Mouse (Mus musculus) brain, embryonic 18.5 days (tissue): ENCODE measurements around the gene Dppa4.

Experiments
- DNase-seq: peaks from one replicate; pipeline ENCODE4 v3.0.0-alpha.2; 2012; ENCODE audit warnings: low read depth, low spot score

Dppa4 gene

GRCm38 (mm10) chr16:48323602-48324345 is 40.2 kb downstream of the Dppa4 start:
- no peak for DNase-seq

GRCm38 (mm10) chr16:48326903-48327302 is 43.4 kb downstream of the Dppa4 start:
- DNase-seq = no peak

GRCm38 (mm10) chr16:48328420-48328819 is 44.9 kb downstream of the Dppa4 start:
- DNase-seq = no peak

GRCm38 (mm10) chr16:48331822-48332221 is 48.3 kb downstream of the Dppa4 start:
- no peak for DNase-seq

DNA sequence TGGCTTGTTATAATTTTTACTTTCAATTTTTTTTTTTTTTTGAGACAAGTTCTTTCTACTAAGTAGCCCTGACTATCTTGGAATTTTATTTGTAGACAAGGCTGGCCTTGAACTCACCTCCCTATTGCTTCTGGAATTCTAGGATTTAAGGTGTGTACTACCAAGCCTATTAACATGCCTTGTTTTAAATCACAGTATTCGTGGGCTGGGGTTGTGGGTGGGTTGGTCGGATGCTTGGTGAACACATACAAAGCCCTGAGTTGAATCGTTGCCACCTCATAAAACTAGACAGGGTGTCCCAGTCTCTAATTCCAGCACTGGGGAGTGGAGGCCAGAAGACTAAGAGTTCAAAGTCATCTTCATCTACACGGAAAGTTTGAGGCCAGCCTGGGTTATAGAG is 51.8 kb downstream of the Dppa4 start:
- no peak for DNase-seq
